Mouse (Mus musculus) adrenal gland, postnatal 36 days (tissue): ENCODE results near the gene Emx1. TPM values are rescaled to one million over a fixed set of nuclear protein-coding genes. Genes with fewer than 3 reads are reported as not detected.
A peak's percentile ranks its signal among the peaks of the same experiment; 100 is the strongest.

Source experiments
- DNase-seq, 2 experiments: peaks; one replicate each; pipeline ENCODE4 v3.0.0; 2021; ENCODE audit warnings: mixed read lengths in 1 of 2
- total RNA-seq, 2 experiments: library from RNA; stranded (reverse); gene quantifications; 2 replicates each; pipeline ENCODE4 v1.2.3; 2021

Gene Emx1
- total RNA-seq, 2 experiments from 2014 or later = not detected

GRCm38 (mm10) chr6:85230762-85231161 lies 43.5 kb downstream of the Emx1 start:
- no peak for DNase-seq

- DNase-seq = no peak
Measured at GRCm38 (mm10) chr6:85231469-85231868, 44.2 kb downstream of the Emx1 start.

GRCm38 (mm10) chr6:85232045-85232444 lies 44.8 kb downstream of the Emx1 start:
- no peak for DNase-seq

- peak; percentile 55 to 67 for DNase-seq
Measured at GRCm38 (mm10) chr6:85232836-85233623, 45.8 kb downstream of the Emx1 start.

GRCm38 (mm10) chr6:85234796-85235195 lies 47.6 kb downstream of the Emx1 start:
- no peak for DNase-seq

GRCm38 (mm10) chr6:85237001-85237400 lies 49.8 kb downstream of the Emx1 start:
- DNase-seq = peak; percentile 45 to 54

GRCm38 (mm10) chr6:85237595-85238337 lies 50.5 kb downstream of the Emx1 start:
- no peak for DNase-seq

- DNase-seq = peak; percentile 80 to 83
Measured at GRCm38 (mm10) chr6:85239044-85239489, 51.8 kb downstream of the Emx1 start.

- DNase-seq = no peak
Measured at GRCm38 (mm10) chr6:85249821-85250220, 62.6 kb downstream of the Emx1 start.

- DNase-seq = peak; percentile 63 to 71
Measured at GRCm38 (mm10) chr6:85250811-85251241, 63.6 kb downstream of the Emx1 start.

GRCm38 (mm10) chr6:85252251-85253058 lies 65.2 kb downstream of the Emx1 start:
- no peak for DNase-seq

GRCm38 (mm10) chr6:85253275-85253674 lies 66.0 kb downstream of the Emx1 start:
- DNase-seq = no peak

Other genes with a start within 250 kb of the Emx1 start
- 10 to 100 TPM; 41.8 to 44.0 TPM for gene Exoc6b, start 117.9 kb upstream of the Emx1 start, total RNA-seq
- 10 to 100 TPM; 57.5 to 85.7 TPM for gene Spr, start 49.7 kb upstream of the Emx1 start, total RNA-seq
- gene Sfxn5, start 146.0 kb downstream of the Emx1 start, total RNA-seq = 10 to 100 TPM; 19.9 to 20.5 TPM
- gene Rab11fip5, start 187.2 kb downstream of the Emx1 start, total RNA-seq = 10 to 100 TPM; 32.6 to 35.8 TPM
- gene Noto, start 236.4 kb downstream of the Emx1 start, total RNA-seq = not detected
- gene Smyd5, start 244.6 kb downstream of the Emx1 start, total RNA-seq = 10 to 100 TPM; 31.2 to 35.9 TPM